Mouse (Mus musculus): Measurements from ENCODE around the gene Arhgap30. TPM values are rescaled to one million over a fixed set of nuclear protein-coding genes. Genes with fewer than 3 reads are reported as not detected.

Arhgap30 gene
- total and polyA plus RNA-seq, 3 experiments: 52.0 to 78.5 (median 70.8) TPM

GRCm38 (mm10) chr1:171360656-171361055 is 28.1 kb upstream of the Arhgap30 start, which contains the start of gene Klhdc9:
Klhdc9 (minus strand) TSS chr1:171360798.
- TF ChIP-seq MAFK (IDR thresholded peaks at IDR 0.05; ENCODE audit: insufficient replicate concordance, low read length) (no peak), RAD21 (IDR thresholded peaks at IDR 0.05; ENCODE audit: low read depth, low read length) (no peak), ZMIZ1 (IDR thresholded peaks at IDR 0.05; ENCODE audit: low read depth, low read length) (no peak), USF1 (IDR thresholded peaks at IDR 0.05; ENCODE audit: low read depth, low read length) (no peak), JUN (IDR thresholded peaks at IDR 0.05; ENCODE audit: insufficient read depth, low read depth, low read length) (no peak), MAZ (IDR thresholded peaks at IDR 0.05; ENCODE audit: low read depth, low read length) (no peak), MEF2A (IDR thresholded peaks at IDR 0.05; ENCODE audit: borderline replicate concordance, low read depth, low read length) (no peak), POLR2A (IDR thresholded peaks at IDR 0.05; ENCODE audit: low read depth, low read length) (no peak), CHD1 (IDR thresholded peaks at IDR 0.05; ENCODE audit: low read depth, low read length) (no peak)
- in situ Hi-C loops (cut with MboI; ENCODE audit: low pct_ligation_motif_present, low pct_unique_long_range_greater_than_20kb, low sequenced_read_pairs) (loop anchor here (5.0 kb wide), 1 partner anchor 117 kb away; no protein-coding TSS in a partner anchor), dilution Hi-C loops (cut with MboI; ENCODE audit: extremely low pct_ligation_motif_present, extremely low pct_unique_long_range_greater_than_20kb, low sequenced_read_pairs) (no loop called here)
- H3K27me3 ChIP-seq (replicated peaks): no peaks in the 10 kb centered on the region
- no peak for DNase-seq (ENCODE audit: extremely low read depth)
- H3K4me2 ChIP-seq (ENCODE audit: insufficient read depth, low read depth, poor library complexity, severe bottlenecking): no peak within 1 kb of the TSS
- H3K4me1 ChIP-seq (ENCODE audit: control insufficient read depth in 1 of 2, insufficient read depth in 2 of 2): peaks cover 0 to 5% of the 10 kb centered on the region in 2 experiments; a peak in 1 of 4 replicates
- no peak within 1 kb of the TSS for H3K9ac ChIP-seq (ENCODE audit: insufficient read depth, low read depth)
- H3K79me2 ChIP-seq (replicated peaks; ENCODE audit: control insufficient read depth, extremely low read depth, insufficient read depth, poor library complexity, severe bottlenecking): 0 out of 2 replicates have a peak, but pooled peaks cover 2% of the 10 kb centered on the region
- H3K36me3 ChIP-seq (replicated peaks in 1 of 2; ENCODE audit: control insufficient read depth in 1 of 2, insufficient read depth in 1 of 2, low read length in 1 of 2): peaks cover 30 to 55% of the 10 kb centered on the region in 2 experiments
- no peak within 1 kb of the TSS for H3K27ac ChIP-seq (ENCODE audit: insufficient read depth, low read depth)
- peaks cover 6% of the 10 kb centered on the region for H3K9me3 ChIP-seq (replicated peaks; ENCODE audit: low read length)
- H3K4me3 ChIP-seq (replicated peaks in 1 of 3; ENCODE audit: low read depth in 2 of 3, low read length in 2 of 3, poor library complexity in 1 of 3): no peak within 1 kb of the TSS

- dilution Hi-C loops (cut with MboI; ENCODE audit: extremely low pct_ligation_motif_present, extremely low pct_unique_long_range_greater_than_20kb, low sequenced_read_pairs): no loop called here
- H3K27me3 ChIP-seq (replicated peaks): no peaks in the 10 kb centered on the region
- H3K4me1 ChIP-seq (ENCODE audit: control insufficient read depth in 1 of 2, insufficient read depth in 2 of 2): peaks cover 0 to 5% of the 10 kb centered on the region in 2 experiments; a peak in 1 of 4 replicates
- peaks cover 30 to 50% of the 10 kb centered on the region in 2 experiments for H3K36me3 ChIP-seq (replicated peaks in 1 of 2; ENCODE audit: control insufficient read depth in 1 of 2, insufficient read depth in 1 of 2, low read length in 1 of 2)
- no peak overlapping the region for H3K27ac ChIP-seq (ENCODE audit: insufficient read depth, low read depth)
- H3K9ac ChIP-seq (ENCODE audit: insufficient read depth, low read depth): no peak overlapping the region
- H3K4me3 ChIP-seq (replicated peaks in 1 of 3; ENCODE audit: low read depth in 2 of 3, low read length in 2 of 3, poor library complexity in 1 of 3): no peak overlapping the region
- in situ Hi-C loops (cut with MboI; ENCODE audit: low pct_ligation_motif_present, low pct_unique_long_range_greater_than_20kb, low sequenced_read_pairs): loop anchor here (5.0 kb wide), 1 partner anchor 116 kb away; no protein-coding TSS in a partner anchor
- peak; percentile 75 for DNase-seq (ENCODE audit: extremely low read depth)
- TF ChIP-seq E2F4 (IDR thresholded peaks at IDR 0.05; ENCODE audit: insufficient replicate concordance, low read depth, low read length) (no peak), ZKSCAN1 (IDR thresholded peaks at IDR 0.05; ENCODE audit: borderline replicate concordance, low read depth, low read length) (no peak), ZMIZ1 (IDR thresholded peaks at IDR 0.05; ENCODE audit: low read depth, low read length) (no peak), GABPA (IDR thresholded peaks at IDR 0.05; ENCODE audit: insufficient replicate concordance, low read depth, low read length) (no peak), CHD1 (IDR thresholded peaks at IDR 0.05; ENCODE audit: low read depth, low read length) (no peak), MYC (IDR thresholded peaks at IDR 0.05; ENCODE audit: low read depth, low read length) (no peak), RCOR1 (conservative IDR thresholded peaks at IDR 0.05; ENCODE audit: low read depth, low read length) (no peak), SMC3 (IDR thresholded peaks at IDR 0.05; ENCODE audit: low read depth, low read length) (peak; percentile 91), BHLHE40 (IDR thresholded peaks at IDR 0.05; ENCODE audit: low read depth, low read length) (no peak), MEF2A (IDR thresholded peaks at IDR 0.05; ENCODE audit: borderline replicate concordance, low read depth, low read length) (no peak), MAX (IDR thresholded peaks at IDR 0.05; ENCODE audit: low read length) (no peak), RAD21 (IDR thresholded peaks at IDR 0.05; ENCODE audit: low read depth, low read length) (peak; percentile 94), POLR2A (IDR thresholded peaks at IDR 0.05; ENCODE audit: low read depth, low read length) (0 out of 2 replicates have a peak, but pooled peaks have one; percentile 24), CTCF (conservative IDR thresholded peaks at IDR 0.05 in 1 of 2, IDR thresholded peaks at IDR 0.05 in 1 of 2; ENCODE audit: low read depth in 2 of 2, low read length in 2 of 2) (peak; percentile 77 to 95), TCF12 (IDR thresholded peaks at IDR 0.05; ENCODE audit: low read depth, low read length) (no peak), ZNF384 (IDR thresholded peaks at IDR 0.05; ENCODE audit: low read depth, low read length) (no peak)
- no peaks in the 10 kb centered on the region for H3K79me2 ChIP-seq (replicated peaks; ENCODE audit: control insufficient read depth, extremely low read depth, insufficient read depth, poor library complexity, severe bottlenecking)
- no peak overlapping the region for H3K4me2 ChIP-seq (ENCODE audit: insufficient read depth, low read depth, poor library complexity, severe bottlenecking)
- H3K9me3 ChIP-seq (replicated peaks; ENCODE audit: low read length): peaks cover 5% of the 10 kb centered on the region
Measured at GRCm38 (mm10) chr1:171361106-171362103, 27.3 kb upstream of the Arhgap30 start.

Data from CH12.LX (cell line).